Mouse (Mus musculus) midbrain, embryonic 13.5 days (tissue): ENCODE data around the gene Kirrel3. TPM values are rescaled to one million over a fixed set of nuclear protein-coding genes. Genes with fewer than 3 reads are reported as not detected.

ENCODE experiments used
- ATAC-seq: fragments of 200-750 bp; cut with Nextera tagmentation; 2 replicates; pipeline ENCODE4 v1.8.0; 2017; ENCODE audit warnings: mild to moderate bottlenecking, moderate TSS enrichment, moderate library complexity
- H3K27ac ChIP-seq: fragments of 300-500 bp; sonication (generic); 2 replicates; pipeline ENCODE4 v1.5.1; 2015; ENCODE audit warnings: inconsistent platforms, mild to moderate bottlenecking, moderate library complexity
- H3K27me3 ChIP-seq: fragments of 300-500 bp; sonication (generic); 2 replicates; pipeline ENCODE4 v1.6.1; 2015; ENCODE audit warnings: mild to moderate bottlenecking, inconsistent platforms
- H3K36me3 ChIP-seq: fragments of 300-500 bp; sonication (generic); 2 replicates; pipeline ENCODE4 v1.6.1; 2015; ENCODE audit warnings: mild to moderate bottlenecking, inconsistent platforms
- H3K4me1 ChIP-seq: fragments of 300-500 bp; sonication (generic); replicated peaks from 2 replicates; pipeline ENCODE4 v1.6.1; 2015; ENCODE audit warnings: inconsistent platforms
- H3K4me2 ChIP-seq: fragments of 300-500 bp; sonication (generic); replicated peaks from 2 replicates; pipeline ENCODE4 v1.6.1; 2015; ENCODE audit warnings: moderate library complexity, mild to moderate bottlenecking, inconsistent platforms
- H3K4me3 ChIP-seq: fragments of 300-500 bp; sonication (generic); replicated peaks from 2 replicates; pipeline ENCODE4 v1.5.1; 2015; ENCODE audit warnings: mild to moderate bottlenecking, inconsistent platforms
- H3K9ac ChIP-seq: fragments of 300-500 bp; sonication (generic); replicated peaks from 2 replicates; pipeline ENCODE4 v1.6.1; 2015; ENCODE audit warnings: mild to moderate bottlenecking, inconsistent platforms
- H3K9me3 ChIP-seq: fragments of 300-500 bp; sonication (generic); 2 replicates; pipeline ENCODE4 v1.6.1; 2016; ENCODE audit warnings: mild to moderate bottlenecking, inconsistent platforms
- WGBS: fragments of 180-500 bp; shearing (Covaris S2); methylation state at CpG from one replicate; pipeline ENCODE4 v1.1.7; 2015; 5-methylcytosine and 5-hydroxymethylcytosine counted together
- polyA plus RNA-seq: library from polyadenylated mRNA; unstranded; fragments of >200 nt; fragmentation: Nextera tagmentation; extraction: Ambion mirVana; gene quantifications from 2 replicates; pipeline ENCODE4 v1.2.1, GENCODE M21; 2015

Gene Kirrel3
- polyA plus RNA-seq, 1 experiment from 2014 or later = 24.0 TPM

- Histone ChIP-seq H3K27me3 (no peaks in the 10 kb centered on the region), H3K4me1 (no peaks in the 10 kb centered on the region), H3K4me2 (no peak overlapping the region), H3K36me3 (peaks cover 10% of the 10 kb centered on the region), H3K27ac (no peak overlapping the region), H3K9ac (no peak overlapping the region), H3K9me3 (no peaks in the 10 kb centered on the region), H3K4me3 (no peak overlapping the region)
- no peak for ATAC-seq
- WGBS = 99% methylated on average over 4 of the region's 4 CpGs
Measured at GRCm38 (mm10) chr9:35052671-35053070, 567.0 kb downstream of the Kirrel3 start.

- peaks cover 10% of the 10 kb centered on the region for H3K36me3 ChIP-seq
- H3K4me1 ChIP-seq = no peaks in the 10 kb centered on the region
- no peak for ATAC-seq
- WGBS = 93% methylated on average over 16 of the region's 16 CpGs
- H3K27ac ChIP-seq = no peak overlapping the region
- no peak overlapping the region for H3K4me3 ChIP-seq
- no peaks in the 10 kb centered on the region for H3K9me3 ChIP-seq
- H3K27me3 ChIP-seq = no peaks in the 10 kb centered on the region
- no peak overlapping the region for H3K4me2 ChIP-seq
- H3K9ac ChIP-seq = no peak overlapping the region
Measured at GRCm38 (mm10) chr9:35053081-35053480, 567.4 kb downstream of the Kirrel3 start.

DNA sequence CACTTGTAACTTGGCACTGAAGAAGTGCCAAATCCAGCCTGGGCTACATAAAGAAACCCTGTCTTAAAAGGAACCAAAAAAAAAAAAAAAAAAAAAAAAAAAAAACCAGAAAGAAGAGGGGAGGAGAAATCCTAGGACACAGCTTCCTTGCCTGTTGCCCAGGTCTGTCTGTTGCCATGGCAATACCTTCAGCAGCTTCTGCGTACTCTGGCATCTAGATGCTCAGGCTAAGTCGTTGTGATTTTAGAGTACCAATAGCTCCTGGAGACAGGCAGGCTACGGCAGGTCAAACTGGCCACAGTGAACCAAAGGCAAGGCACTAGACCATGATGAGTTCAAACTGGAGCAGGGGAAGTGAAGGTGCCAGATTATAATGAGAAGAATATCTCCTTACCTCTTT is 568.0 kb downstream of the Kirrel3 start:
- H3K36me3 ChIP-seq = peaks cover 10% of the 10 kb centered on the region
- H3K27ac ChIP-seq = no peak overlapping the region
- H3K9ac ChIP-seq = no peak overlapping the region
- no peaks in the 10 kb centered on the region for H3K9me3 ChIP-seq
- H3K4me2 ChIP-seq = no peak overlapping the region
- H3K4me3 ChIP-seq = no peak overlapping the region
- WGBS = 64% methylated on average over 3 of the region's 3 CpGs
- H3K4me1 ChIP-seq = no peaks in the 10 kb centered on the region
- no peak for ATAC-seq
- no peaks in the 10 kb centered on the region for H3K27me3 ChIP-seq

- Histone ChIP-seq H3K4me3 (no peak overlapping the region), H3K27ac (no peak overlapping the region), H3K27me3 (no peaks in the 10 kb centered on the region), H3K4me2 (no peak overlapping the region), H3K9ac (no peak overlapping the region), H3K4me1 (no peaks in the 10 kb centered on the region), H3K36me3 (peaks cover 10% of the 10 kb centered on the region), H3K9me3 (no peaks in the 10 kb centered on the region)
- ATAC-seq = no peak
- 92% methylated on average over 11 of the region's 11 CpGs for WGBS
Measured at GRCm38 (mm10) chr9:35055528-35056330, 570.0 kb downstream of the Kirrel3 start.

DNA sequence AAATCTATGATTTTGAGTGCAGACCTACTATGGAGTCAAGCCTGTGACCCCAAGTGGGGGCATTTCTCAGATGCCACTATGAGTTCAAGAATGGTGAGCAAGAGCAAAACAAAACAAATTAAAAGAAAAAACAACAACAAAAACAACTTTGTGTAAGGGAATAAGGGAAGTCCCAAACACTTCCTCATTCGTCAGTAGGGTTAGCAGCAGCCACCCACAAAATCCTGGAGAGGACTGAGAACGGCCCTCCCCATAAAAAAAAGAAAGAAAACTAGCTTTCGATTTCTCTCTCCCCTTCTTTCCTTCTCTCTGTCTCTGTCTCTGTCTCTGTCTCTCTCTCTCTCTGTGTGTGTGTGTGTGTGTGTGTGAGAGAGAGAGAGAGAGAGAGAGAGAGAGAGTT is 570.9 kb downstream of the Kirrel3 start:
- no peak for ATAC-seq
- Histone ChIP-seq H3K4me1 (0 out of 2 replicates have a peak, but pooled peaks cover 4% of the 10 kb centered on the region), H3K9me3 (no peaks in the 10 kb centered on the region), H3K36me3 (peaks cover 10% of the 10 kb centered on the region), H3K27me3 (no peaks in the 10 kb centered on the region), H3K9ac (no peak overlapping the region), H3K4me2 (no peak overlapping the region), H3K27ac (no peak overlapping the region), H3K4me3 (no peak overlapping the region)
- 93% methylated on average over 3 of the region's 3 CpGs for WGBS

DNA sequence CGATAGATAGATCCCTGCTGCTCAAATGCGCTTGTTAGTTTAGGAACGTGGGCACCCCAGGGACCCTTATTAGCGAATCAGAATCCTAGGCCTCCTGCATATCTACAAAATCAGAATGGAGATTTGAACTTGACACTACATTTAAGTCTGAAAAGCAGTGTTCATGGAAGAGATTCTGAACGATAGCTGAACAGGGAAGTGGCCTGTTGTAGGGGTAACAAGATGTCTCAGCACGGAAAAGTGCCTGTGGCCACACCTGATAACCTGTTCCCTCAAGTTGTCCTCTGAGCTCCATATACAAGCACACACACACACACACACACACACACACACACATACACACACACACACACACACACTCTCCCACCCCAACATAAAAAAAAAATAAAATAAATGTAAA is 571.9 kb downstream of the Kirrel3 start:
- Histone ChIP-seq H3K9ac (no peak overlapping the region), H3K4me2 (no peak overlapping the region), H3K9me3 (no peaks in the 10 kb centered on the region), H3K4me1 (0 out of 2 replicates have a peak, but pooled peaks cover 4% of the 10 kb centered on the region), H3K36me3 (peaks cover 8% of the 10 kb centered on the region), H3K27ac (no peak overlapping the region), H3K27me3 (no peaks in the 10 kb centered on the region), H3K4me3 (no peak overlapping the region)
- no peak for ATAC-seq
- WGBS = 92% methylated on average over 6 of the region's 6 CpGs

GRCm38 (mm10) chr9:35058186-35058585 is 572.5 kb downstream of the Kirrel3 start:
- H3K4me2 ChIP-seq = no peak overlapping the region
- no peak overlapping the region for H3K4me3 ChIP-seq
- 0 out of 2 replicates have a peak, but pooled peaks cover 4% of the 10 kb centered on the region for H3K4me1 ChIP-seq
- no peaks in the 10 kb centered on the region for H3K27me3 ChIP-seq
- H3K27ac ChIP-seq = no peak overlapping the region
- WGBS = 94% methylated on average over 4 of the region's 4 CpGs
- no peak overlapping the region for H3K9ac ChIP-seq
- ATAC-seq = no peak
- H3K36me3 ChIP-seq = peaks cover 2% of the 10 kb centered on the region
- no peaks in the 10 kb centered on the region for H3K9me3 ChIP-seq

DNA sequence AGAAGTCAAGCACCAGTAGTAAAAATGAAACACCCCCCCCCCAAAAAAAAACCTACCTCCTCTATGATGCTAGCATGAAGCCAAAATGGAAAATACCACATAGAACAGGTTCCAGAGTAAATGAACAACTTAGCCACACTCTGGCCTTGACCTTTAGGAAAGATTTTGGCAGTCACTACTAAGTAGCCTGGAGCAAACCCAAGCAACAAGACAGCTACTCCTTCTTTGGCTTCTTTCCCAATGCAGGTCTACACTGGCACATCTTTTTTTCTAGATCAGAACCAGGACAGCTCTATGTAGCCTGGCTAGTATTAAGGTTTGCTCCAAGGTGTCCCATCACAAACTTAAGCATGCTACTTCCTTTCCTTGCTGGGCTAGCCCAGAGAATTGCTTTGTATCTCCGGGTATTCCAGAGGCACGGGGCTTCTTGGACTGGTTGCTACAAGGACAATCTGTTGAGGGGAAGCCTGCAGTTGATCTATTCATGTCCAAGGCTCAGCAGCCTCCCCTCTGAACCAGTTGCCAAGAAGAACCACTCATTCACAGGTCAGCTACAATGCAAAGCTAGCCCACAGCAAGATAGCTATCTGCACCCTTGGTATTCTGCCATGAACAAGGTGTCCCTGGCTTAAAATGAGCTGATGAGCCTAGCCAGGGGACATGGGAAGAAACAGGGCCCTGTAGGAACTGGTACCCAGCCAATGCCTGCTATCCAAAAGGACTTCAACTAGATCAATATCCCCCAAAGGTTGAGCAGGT is 573.1 kb downstream of the Kirrel3 start:
- no peak for ATAC-seq
- Histone ChIP-seq H3K27ac (no peak overlapping the region), H3K4me2 (no peak overlapping the region), H3K4me3 (no peak overlapping the region), H3K4me1 (0 out of 2 replicates have a peak, but pooled peaks cover 4% of the 10 kb centered on the region), H3K36me3 (no peaks in the 10 kb centered on the region), H3K9me3 (no peaks in the 10 kb centered on the region), H3K9ac (no peak overlapping the region), H3K27me3 (no peaks in the 10 kb centered on the region)
- WGBS = 95% methylated on average over 2 of the region's 2 CpGs

DNA sequence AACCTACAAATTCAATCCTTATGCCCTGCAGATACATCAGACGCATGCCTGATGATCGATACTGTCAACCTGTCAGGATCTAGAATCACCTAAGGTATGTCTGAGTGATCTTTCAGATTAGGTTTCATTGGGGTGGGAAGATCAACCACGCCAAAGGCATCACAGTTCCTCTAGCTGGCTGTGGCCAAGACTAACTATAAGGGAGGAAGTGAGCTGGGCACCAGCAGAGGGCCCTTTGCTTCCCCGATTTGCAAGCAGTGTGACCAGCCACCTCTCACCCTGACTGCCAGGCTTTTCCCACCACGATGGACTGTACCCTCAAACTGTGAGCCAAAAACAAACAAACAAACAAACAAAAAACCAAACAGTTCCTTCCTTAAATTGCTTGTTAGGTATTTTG is 574.2 kb downstream of the Kirrel3 start:
- no peak overlapping the region for H3K9ac ChIP-seq
- ATAC-seq = no peak
- no peak overlapping the region for H3K4me2 ChIP-seq
- H3K4me3 ChIP-seq = no peak overlapping the region
- no peaks in the 10 kb centered on the region for H3K9me3 ChIP-seq
- WGBS = 86% methylated on average over 5 of the region's 5 CpGs
- no peaks in the 10 kb centered on the region for H3K27me3 ChIP-seq
- no peaks in the 10 kb centered on the region for H3K36me3 ChIP-seq
- no peak overlapping the region for H3K27ac ChIP-seq
- H3K4me1 ChIP-seq = 0 out of 2 replicates have a peak, but pooled peaks cover 4% of the 10 kb centered on the region

GRCm38 (mm10) chr9:35061446-35061845 is 575.8 kb downstream of the Kirrel3 start:
- Histone ChIP-seq H3K27me3 (no peaks in the 10 kb centered on the region), H3K27ac (no peak overlapping the region), H3K4me2 (no peak overlapping the region), H3K4me3 (no peak overlapping the region), H3K9me3 (no peaks in the 10 kb centered on the region), H3K9ac (no peak overlapping the region), H3K36me3 (no peaks in the 10 kb centered on the region), H3K4me1 (0 out of 2 replicates have a peak, but pooled peaks cover 4% of the 10 kb centered on the region)
- ATAC-seq = no peak
- WGBS = 63% methylated on average over 2 of the region's 2 CpGs
